Mouse (Mus musculus) cerebellum, adult 2 months (tissue): ENCODE data around the gene Ttc38.

ENCODE experiments used
- CTCF ChIP-seq: fragments of 200-500 bp; IDR thresholded peaks from 2 replicates; pipeline ENCODE4 v1.5.1; 2011; ENCODE audit warnings: low read depth, mild to moderate bottlenecking, control low read depth, low read length, moderate library complexity, borderline replicate concordance; ENCODE audit not compliant: insufficient read depth
- POLR2A ChIP-seq: fragments of 200-500 bp; IDR thresholded peaks from 2 replicates; pipeline ENCODE4 v1.6.1; 2011; ENCODE audit warnings: low read length, control low read depth, borderline replicate concordance; ENCODE audit not compliant: insufficient read depth

DNA sequence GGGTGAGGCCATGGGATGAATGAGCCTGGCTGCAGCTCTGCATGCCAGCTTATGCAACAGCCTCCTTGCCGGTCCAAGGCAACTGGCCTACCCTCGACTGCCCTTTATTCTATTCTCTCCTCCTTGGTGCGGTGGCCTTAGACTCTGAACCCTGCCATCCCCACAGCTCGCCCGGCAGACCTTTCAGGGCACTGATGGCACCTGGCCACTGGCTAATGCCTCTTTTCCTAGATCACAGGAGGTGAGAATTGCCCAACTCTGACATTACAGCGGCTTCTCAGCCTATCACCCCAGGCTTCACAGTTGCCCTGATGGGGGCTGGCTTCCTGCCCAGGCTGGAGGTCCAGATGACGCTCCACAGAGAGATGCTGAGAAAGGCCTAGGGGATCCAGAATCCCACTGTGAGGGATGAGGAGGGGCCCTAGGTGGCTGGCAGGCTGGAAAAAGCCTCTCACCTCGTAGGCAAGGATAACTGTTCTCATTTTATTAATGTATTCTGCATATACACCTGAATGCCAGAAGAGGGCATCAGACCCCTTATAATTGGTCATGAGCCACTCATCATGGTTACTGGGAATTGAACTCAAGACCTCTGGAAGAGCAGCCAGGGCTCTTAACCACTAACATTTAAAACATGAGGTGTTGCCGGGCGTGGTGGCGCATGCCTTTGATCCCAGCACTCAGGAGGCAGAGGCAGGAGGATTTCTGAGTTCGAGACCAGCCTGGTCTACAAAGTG is 19.7 kb downstream of the Ttc38 start:
- TF ChIP-seq CTCF: no peak; the same call in 1 of the 2 replicates
- no peak for TF ChIP-seq POLR2A
